Mouse (Mus musculus) lung, postnatal 0 days (tissue): ENCODE results near the gene Lgals3.

Source experiments
- CTCF ChIP-seq: IDR thresholded peaks from 2 replicates; pipeline ENCODE4 v1.5.1; 2016; ENCODE audit warnings: antibody characterized with exemption, mild to moderate bottlenecking
- EP300 ChIP-seq: IDR thresholded peaks from 2 replicates; pipeline ENCODE4 v1.6.1; 2016; ENCODE audit warnings: antibody characterized with exemption, mild to moderate bottlenecking, control low read depth

- TF ChIP-seq CTCF: no peak
- no peak for TF ChIP-seq EP300
Observed at GRCm38 (mm10) chr14:47384653-47385052, 17.1 kb downstream of the Lgals3 start.
